In the genomic region with DNA sequence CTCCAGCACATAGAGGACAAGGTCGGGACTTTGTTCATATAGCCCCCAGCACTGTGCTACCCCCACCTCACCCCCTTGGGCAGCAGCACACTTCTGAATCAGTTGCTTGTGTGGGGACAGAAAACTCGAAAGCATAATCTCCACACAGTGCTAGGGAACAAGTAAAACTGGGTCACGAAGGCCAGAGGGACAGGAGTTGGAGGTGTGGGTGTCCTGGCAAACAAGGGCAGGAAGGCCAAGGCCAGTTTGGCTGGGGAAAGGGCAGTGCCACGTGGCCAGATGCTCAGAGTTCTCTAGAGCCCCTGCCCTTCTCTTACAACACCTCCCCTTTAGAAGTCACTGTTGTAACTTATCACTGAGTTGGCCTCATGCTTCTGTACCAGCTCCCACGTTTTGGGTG, we compare ENCODE assay signal across 8 mouse cellular contexts. TPM values are rescaled to one million over a fixed set of nuclear protein-coding genes. Genes with fewer than 3 reads are reported as not detected.
DNase-seq lines count a peak whose midpoint lies in the region; ATAC-seq and TF ChIP-seq lines count a peak whose summit lies in the region.

No protein-coding gene starts in this region.

- no peak overlapping the region for H3K4me3 ChIP-seq in kidney, postnatal 0 days (replicated peaks; ENCODE audit: low read depth, low read length)
- no peak overlapping the region for H3K4me3 ChIP-seq in stomach, embryonic 16.5 days (replicated peaks; ENCODE audit: low read length)
- H3K4me3 ChIP-seq in hindbrain, embryonic 11.5 days (ENCODE audit: low read depth, low read length), result no peak overlapping the region

- H3K9me3 ChIP-seq in kidney, postnatal 0 days (replicated peaks; ENCODE audit: low read length), result no peaks in the 10 kb centered on the region
- H3K9me3 ChIP-seq in stomach, embryonic 16.5 days (replicated peaks; ENCODE audit: control insufficient read depth, low read length), result no peaks in the 10 kb centered on the region
- no peaks in the 10 kb centered on the region for H3K9me3 ChIP-seq in hindbrain, embryonic 11.5 days (ENCODE audit: control insufficient read depth, low read length)

- H3K27me3 ChIP-seq in kidney, postnatal 0 days (ENCODE audit: insufficient read depth, low read length), result no peaks in the 10 kb centered on the region
- H3K27me3 ChIP-seq in stomach, embryonic 16.5 days (ENCODE audit: control insufficient read depth, insufficient read depth, low read length), result no peaks in the 10 kb centered on the region
- no peaks in the 10 kb centered on the region for H3K27me3 ChIP-seq in hindbrain, embryonic 11.5 days (ENCODE audit: control insufficient read depth, insufficient read depth, low read length)

- H3K4me2 ChIP-seq in kidney, postnatal 0 days (ENCODE audit: low read length), result no peak overlapping the region
- 0 out of 2 replicates have a peak overlapping the region, but pooled peaks have one; percentile 89 for H3K4me2 ChIP-seq in stomach, embryonic 16.5 days (ENCODE audit: low read depth, low read length)
- no peak overlapping the region for H3K4me2 ChIP-seq in hindbrain, embryonic 11.5 days (replicated peaks; ENCODE audit: low read depth, low read length)

- ATAC-seq in kidney, postnatal 0 days (replicated peaks; ENCODE audit: low FRiP score, low read depth), result no peak
- no peak for ATAC-seq in stomach, embryonic 16.5 days (ENCODE audit: insufficient read depth, low FRiP score)
- no peak for ATAC-seq in erythroid progenitor cell, adult 5-6 weeks (replicated peaks; ENCODE audit: low FRiP score, poor library complexity, severe bottlenecking)
- no peak for ATAC-seq in hindbrain, embryonic 11.5 days (ENCODE audit: low FRiP score)

- peaks cover 23% of the 10 kb centered on the region for H3K4me1 ChIP-seq in kidney, postnatal 0 days (replicated peaks; ENCODE audit: insufficient read depth, low read length)
- H3K4me1 ChIP-seq in stomach, embryonic 16.5 days (ENCODE audit: control insufficient read depth, insufficient read depth, low read length), result peaks cover 50% of the 10 kb centered on the region
- H3K4me1 ChIP-seq in hindbrain, embryonic 11.5 days (replicated peaks; ENCODE audit: control insufficient read depth, insufficient read depth, low read length), result peaks cover 16% of the 10 kb centered on the region

- no peaks in the 10 kb centered on the region for H3K36me3 ChIP-seq in kidney, postnatal 0 days (ENCODE audit: insufficient read depth, low read length)
- no peaks in the 10 kb centered on the region for H3K36me3 ChIP-seq in stomach, embryonic 16.5 days (ENCODE audit: control insufficient read depth, insufficient read depth, low read length)
- H3K36me3 ChIP-seq in hindbrain, embryonic 11.5 days (ENCODE audit: control insufficient read depth, insufficient read depth, low read length), result no peaks in the 10 kb centered on the region

- H3K27ac ChIP-seq in kidney, postnatal 0 days, result no peak overlapping the region
- H3K27ac ChIP-seq in stomach, embryonic 16.5 days (ENCODE audit: low read length), result no peak overlapping the region
- no peak overlapping the region for H3K27ac ChIP-seq in hindbrain, embryonic 11.5 days (ENCODE audit: low read depth, low read length)

- no peak for TF ChIP-seq CTCF in kidney, postnatal 0 days (IDR thresholded peaks at IDR 0.05; ENCODE audit: low read depth)

- WGBS in kidney, postnatal 0 days, result 42% methylated on average over 5 of the region's 5 CpGs
- 48% methylated on average over 5 of the region's 5 CpGs for WGBS in stomach, embryonic 16.5 days
- whole genome bisulfite sequencing in hindbrain, embryonic 11.5 days, result 73% methylated on average over 5 of the region's 5 CpGs

- H3K9ac ChIP-seq in kidney, postnatal 0 days (ENCODE audit: low read depth, low read length), result 0 out of 2 replicates have a peak overlapping the region, but pooled peaks have one; percentile 38
- H3K9ac ChIP-seq in stomach, embryonic 16.5 days (ENCODE audit: low read length), result 0 out of 2 replicates have a peak overlapping the region, but pooled peaks have one; percentile 6
- no peak overlapping the region for H3K9ac ChIP-seq in hindbrain, embryonic 11.5 days (ENCODE audit: low read depth, low read length)

- no peak for DNase-seq in kidney, postnatal 0 days (ENCODE audit: low spot score)
- DNase-seq in kidney, adult 9 months, result no peak
- peak; percentile 2 for DNase-seq in urinary bladder, postnatal 14 days (ENCODE audit: low spot score)
- no peak for DNase-seq in urinary bladder, postnatal 25 days (ENCODE audit: low spot score)
- peak; percentile 7 for DNase-seq in heart, postnatal 4 days
- no peak for DNase-seq in hindbrain, embryonic 11.5 days (ENCODE audit: low spot score)

RNA-seq across cellular contexts. Expression of a gene that starts 3.4 kb away (rescaled TPM):
- polyA plus RNA-seq in kidney, postnatal 0 days (2015; fragmentation: Nextera tagmentation; extraction: Ambion mirVana), result 4.2 and 5.3 TPM in 2 replicates
- total RNA-seq in heart, postnatal 4 days (2021), result 10 to 100 TPM; 34.9 to 37.2 TPM
- 3.8 and 4.6 TPM in 2 replicates for polyA plus RNA-seq in stomach, embryonic 16.5 days (2015; fragmentation: Nextera tagmentation; extraction: Ambion mirVana)
- 3.4 TPM in 1 of 2 replicates, not detected in the other for total RNA-seq in erythroid progenitor cell, adult 5-6 weeks (2015; ENCODE audit: low replicate concordance)
- 2.1 and 2.8 TPM in 2 replicates for total RNA-seq in erythroid progenitor cell, adult 5-6 weeks (2017; ENCODE audit: low replicate concordance)
- polyA plus RNA-seq in hindbrain, embryonic 11.5 days (2014; fragmentation: Nextera tagmentation; extraction: Ambion mirVana), result 1.9 and 2.0 TPM in 2 replicates

RNA-seq across cellular contexts. Expression of a gene that starts 3.7 kb away (rescaled TPM):
- polyA plus RNA-seq in kidney, postnatal 0 days (2015; fragmentation: Nextera tagmentation; extraction: Ambion mirVana), result 0.88 and 1.0 TPM in 2 replicates
- total RNA-seq in heart, postnatal 4 days (2021), result 1 to 10 TPM; 1.4 to 2.0 TPM
- polyA plus RNA-seq in stomach, embryonic 16.5 days (2015; fragmentation: Nextera tagmentation; extraction: Ambion mirVana), result 0.88 and 1.3 TPM in 2 replicates
- 0.72 and 2.1 TPM in 2 replicates for total RNA-seq in erythroid progenitor cell, adult 5-6 weeks (2015; ENCODE audit: low replicate concordance)
- 2.6 and 3.1 TPM in 2 replicates for total RNA-seq in erythroid progenitor cell, adult 5-6 weeks (2017; ENCODE audit: low replicate concordance)
- polyA plus RNA-seq in hindbrain, embryonic 11.5 days (2014; fragmentation: Nextera tagmentation; extraction: Ambion mirVana), result 0.60 and 1.7 TPM in 2 replicates

RNA-seq across cellular contexts. Expression of a gene that starts 4.0 kb away (rescaled TPM):
- polyA plus RNA-seq in kidney, postnatal 0 days (2015; fragmentation: Nextera tagmentation; extraction: Ambion mirVana), result 57.6 and 62.4 TPM in 2 replicates
- 10 to 100 TPM; 69.3 to 69.9 TPM for total RNA-seq in heart, postnatal 4 days (2021)
- polyA plus RNA-seq in stomach, embryonic 16.5 days (2015; fragmentation: Nextera tagmentation; extraction: Ambion mirVana), result 73.8 and 83.1 TPM in 2 replicates
- total RNA-seq in erythroid progenitor cell, adult 5-6 weeks (2015; ENCODE audit: low replicate concordance), result 11.7 and 23.4 TPM in 2 replicates
- total RNA-seq in erythroid progenitor cell, adult 5-6 weeks (2017; ENCODE audit: low replicate concordance), result 37.4 and 39.4 TPM in 2 replicates
- 44.2 and 62.3 TPM in 2 replicates for polyA plus RNA-seq in hindbrain, embryonic 11.5 days (2014; fragmentation: Nextera tagmentation; extraction: Ambion mirVana)

RNA-seq across cellular contexts. Expression of a gene that starts 28.9 kb away (rescaled TPM):
- 108 and 111 TPM in 2 replicates for polyA plus RNA-seq in kidney, postnatal 0 days (2015; fragmentation: Nextera tagmentation; extraction: Ambion mirVana)
- total RNA-seq in heart, postnatal 4 days (2021), result 10 to 100 TPM; 70.6 to 82.6 TPM
- polyA plus RNA-seq in stomach, embryonic 16.5 days (2015; fragmentation: Nextera tagmentation; extraction: Ambion mirVana), result 73.5 and 83.1 TPM in 2 replicates
- 1.8 and 3.8 TPM in 2 replicates for total RNA-seq in erythroid progenitor cell, adult 5-6 weeks (2015; ENCODE audit: low replicate concordance)
- total RNA-seq in erythroid progenitor cell, adult 5-6 weeks (2017; ENCODE audit: low replicate concordance), result 3.7 and 27.8 TPM in 2 replicates
- 31.7 and 38.0 TPM in 2 replicates for polyA plus RNA-seq in hindbrain, embryonic 11.5 days (2014; fragmentation: Nextera tagmentation; extraction: Ambion mirVana)

RNA-seq across cellular contexts. Expression of a gene that starts 29.0 kb away (rescaled TPM):
- polyA plus RNA-seq in kidney, postnatal 0 days (2015; fragmentation: Nextera tagmentation; extraction: Ambion mirVana), result 78.0 and 87.0 TPM in 2 replicates
- 10 to 100 TPM; 33.0 to 38.0 TPM for total RNA-seq in heart, postnatal 4 days (2021)
- polyA plus RNA-seq in stomach, embryonic 16.5 days (2015; fragmentation: Nextera tagmentation; extraction: Ambion mirVana), result 71.7 and 74.1 TPM in 2 replicates
- 6.8 and 58.3 TPM in 2 replicates for total RNA-seq in erythroid progenitor cell, adult 5-6 weeks (2015; ENCODE audit: low replicate concordance)
- 18.0 and 35.8 TPM in 2 replicates for total RNA-seq in erythroid progenitor cell, adult 5-6 weeks (2017; ENCODE audit: low replicate concordance)
- polyA plus RNA-seq in hindbrain, embryonic 11.5 days (2014; fragmentation: Nextera tagmentation; extraction: Ambion mirVana), result 60.9 and 65.5 TPM in 2 replicates

Comparison
In these comparisons a context has a peak if more than half of its experiments do, and no peak if none do; other contexts are left out.
1. DNase-seq: peak in urinary bladder, postnatal 14 days (single experiment) and heart, postnatal 4 days (single experiment); none in kidney, postnatal 0 days (single experiment), kidney, adult 9 months (single experiment), urinary bladder, postnatal 25 days (single experiment) and hindbrain, embryonic 11.5 days (single experiment).